In the genomic region with DNA sequence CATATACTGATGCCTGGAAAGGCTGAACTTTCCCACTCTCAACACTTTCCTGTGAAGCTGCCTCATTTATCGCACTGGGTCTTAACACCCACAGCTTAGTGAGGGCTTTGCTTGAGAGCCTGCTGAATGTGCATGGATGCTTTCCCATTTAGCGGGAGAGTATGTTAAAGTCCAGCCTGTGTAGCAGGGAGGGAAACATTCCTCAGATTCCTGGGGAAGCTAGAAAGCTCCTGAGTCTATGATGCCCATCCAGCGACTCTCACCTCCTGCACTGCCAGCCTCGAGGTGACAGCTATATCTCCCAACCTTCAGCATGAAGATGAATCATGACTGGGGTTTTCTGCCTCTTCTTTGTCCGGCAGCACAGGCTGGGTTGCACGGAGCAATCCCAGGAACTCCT, we compare ENCODE assay signal across 24 mouse cellular contexts. TPM values are rescaled to one million over a fixed set of nuclear protein-coding genes. Genes with fewer than 3 reads are reported as not detected.
DNase-seq lines count a peak whose midpoint lies in the region; ATAC-seq and TF ChIP-seq lines count a peak whose summit lies in the region.
"Had no signal": no experiment of that assay in that cellular context is flagged by ENCODE, and none has a peak within 500 bp of the region (broad histone marks: within the 10 kb centered on the region; RNA-seq: fewer than 3 reads in every experiment).

No protein-coding gene starts in this region.

- no peak overlapping the region for H3K4me3 ChIP-seq in kidney, embryonic 15.5 days (replicated peaks)
- no peak overlapping the region for H3K4me3 ChIP-seq in kidney, embryonic 14.5 days (ENCODE audit: low read length)

- H3K9me3 ChIP-seq in kidney, embryonic 15.5 days (replicated peaks) = no peaks in the 10 kb centered on the region
- no peaks in the 10 kb centered on the region for H3K9me3 ChIP-seq in kidney, embryonic 14.5 days (ENCODE audit: control insufficient read depth, low read length)

- POLR2A ChIA-PET in Patski (lab: Charles Lee) = no interaction called here

- no peak overlapping the region for H3K9ac ChIP-seq in kidney, embryonic 15.5 days
- no peak overlapping the region for H3K9ac ChIP-seq in kidney, embryonic 14.5 days (ENCODE audit: low read depth, low read length)

- no peaks in the 10 kb centered on the region for H3K36me3 ChIP-seq in kidney, embryonic 15.5 days
- H3K36me3 ChIP-seq in kidney, embryonic 14.5 days (ENCODE audit: control insufficient read depth, insufficient read depth, low read length) = no peaks in the 10 kb centered on the region
- H3K36me3 ChIP-seq: G1E had no signal

- no peak overlapping the region for H3K27ac ChIP-seq in kidney, embryonic 15.5 days
- no peak overlapping the region for H3K27ac ChIP-seq in kidney, embryonic 14.5 days (ENCODE audit: low read depth, low read length)

- ATAC-seq in Patski = peak; percentile 73
- no peak for ATAC-seq in kidney, embryonic 15.5 days (replicated peaks; ENCODE audit: low FRiP score)
- no peak for ATAC-seq in frontal cortex, adult (ENCODE audit: low TSS enrichment)
- no peak for ATAC-seq in kidney, embryonic 14.5 days (ENCODE audit: low FRiP score, low TSS enrichment)
- ATAC-seq: activated CD4-positive, CD25-positive, alpha-beta regulatory T cell, adult 4 months; CD4-positive, CD25-positive, alpha-beta regulatory T cell, adult 4 months had no signal

- H3K4me1 ChIP-seq in kidney, embryonic 15.5 days = peaks cover 13% of the 10 kb centered on the region
- H3K4me1 ChIP-seq in kidney, embryonic 14.5 days (ENCODE audit: control insufficient read depth, insufficient read depth, low read length) = peaks cover 12% of the 10 kb centered on the region; the same call in 1 of the 2 replicates

- peak; percentile 61 for DNase-seq in 3T3-L1 (ENCODE audit: low read depth, low spot score)
- peak; percentile 32 for DNase-seq in Muller cell, postnatal 12 days (ENCODE audit: inconsistent ontology term)
- DNase-seq in Patski (ENCODE audit: low read depth, low spot score) = no peak
- peak; percentile 56 for DNase-seq in ZHBTc4 (ENCODE audit: low read depth, low spot score)
- DNase-seq in right cerebral cortex, adult 2 months (ENCODE audit: low spot score in 2 of 2) = no peak
- DNase-seq: adrenal gland, adult 2 months; adrenal gland, adult 8-10 months; adrenal gland, postnatal 10 days; adrenal gland, postnatal 14 days; adrenal gland, postnatal 25 days; adrenal gland, postnatal 36 days; B cell, adult 2 months; cerebellum, adult 11 months; cerebellum, adult 11-12 months; cerebellum, adult 18-20 months; cerebellum, adult 2 months; cerebellum, adult 8-10 months; cerebellum, adult 9-10 months had no signal

- 55% methylated on average over 6 of the region's 6 CpGs for WGBS in kidney, embryonic 15.5 days
- WGBS in kidney, embryonic 14.5 days = 59% methylated on average over 6 of the region's 6 CpGs

- in situ Hi-C loops in Patski (cut with MboI; ENCODE audit: low pct_unique_long_range_greater_than_20kb) = no loop called here

- no peak overlapping the region for H3K4me2 ChIP-seq in kidney, embryonic 15.5 days
- H3K4me2 ChIP-seq in kidney, embryonic 14.5 days (replicated peaks; ENCODE audit: low read depth, low read length) = no peak overlapping the region

- CTCF ChIA-PET in Patski (lab: Charles Lee) = interaction anchor here (1.1 kb wide), 1 partner anchor 142 kb away, joined by 3 read pairs; no protein-coding TSS in a partner anchor

- H3K27me3 ChIP-seq in Patski = no peaks in the 10 kb centered on the region
- H3K27me3 ChIP-seq in kidney, embryonic 15.5 days = peaks cover 8% of the 10 kb centered on the region; the same call in 1 of the 2 replicates
- H3K27me3 ChIP-seq in kidney, embryonic 14.5 days (ENCODE audit: control insufficient read depth, insufficient read depth, low read length) = no peaks in the 10 kb centered on the region

- TF ChIP-seq CTCF in Patski (IDR thresholded peaks at IDR 0.05) = no peak

RNA-seq across cellular contexts. Expression of a gene that starts 49.4 kb away (rescaled TPM):
- polyA plus RNA-seq in Patski (2021) = 15.4 TPM
- polyA plus RNA-seq in kidney, embryonic 15.5 days (2015; fragmentation: Nextera tagmentation; extraction: Ambion mirVana) = 5.2 and 5.4 TPM in 2 replicates
- polyA plus RNA-seq in kidney, embryonic 14.5 days (2014; fragmentation: Nextera tagmentation; extraction: Ambion mirVana) = 2.4 and 5.9 TPM in 2 replicates

Comparison
In these comparisons a context has a peak if more than half of its experiments do, and no peak if none do; other contexts are left out.
1. DNase-seq: peak in 3T3-L1 (single experiment), Muller cell, postnatal 12 days (single experiment) and ZHBTc4 (single experiment); none in Patski (single experiment) and right cerebral cortex, adult 2 months (0 of 2).